Mouse (Mus musculus): ENCODE data around the gene Plcd3. TPM values are rescaled to one million over a fixed set of nuclear protein-coding genes. Genes with fewer than 3 reads are reported as not detected.

Plcd3 gene
- total RNA-seq, 2 experiments from 2014 or later, result 0.17 TPM; not detected in 1

DNA sequence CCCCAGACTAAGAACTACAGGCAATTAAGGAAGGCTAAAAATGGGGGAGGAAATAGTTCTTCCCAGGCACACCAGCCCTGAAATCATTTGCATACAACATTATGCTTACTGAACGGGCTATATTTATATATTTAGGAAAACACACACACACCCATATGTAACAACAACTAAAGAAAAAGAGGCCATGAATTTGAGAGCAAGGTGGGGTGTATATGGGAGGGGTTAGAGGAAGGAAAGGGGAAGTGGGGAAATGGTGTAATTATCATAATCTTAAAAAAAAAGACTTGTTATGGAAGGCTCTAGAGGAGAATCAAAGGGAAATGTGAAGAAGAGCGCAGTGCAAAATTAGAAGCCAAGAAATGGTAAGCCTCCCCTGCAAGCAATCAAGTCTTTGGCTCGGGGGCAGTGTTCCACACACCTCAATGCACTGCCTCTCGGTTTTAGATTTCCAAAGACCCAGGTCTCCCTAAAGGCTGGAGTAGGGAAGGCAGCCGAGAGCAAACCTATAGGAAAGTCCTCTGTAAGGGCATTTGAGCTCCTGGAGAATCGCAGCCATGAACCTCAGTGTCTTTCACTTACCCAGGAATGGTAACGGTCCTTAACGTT lies 73.8 kb downstream of the Plcd3 start:
- no peak for ATAC-seq (replicated peaks; ENCODE audit: poor library complexity)

DNA sequence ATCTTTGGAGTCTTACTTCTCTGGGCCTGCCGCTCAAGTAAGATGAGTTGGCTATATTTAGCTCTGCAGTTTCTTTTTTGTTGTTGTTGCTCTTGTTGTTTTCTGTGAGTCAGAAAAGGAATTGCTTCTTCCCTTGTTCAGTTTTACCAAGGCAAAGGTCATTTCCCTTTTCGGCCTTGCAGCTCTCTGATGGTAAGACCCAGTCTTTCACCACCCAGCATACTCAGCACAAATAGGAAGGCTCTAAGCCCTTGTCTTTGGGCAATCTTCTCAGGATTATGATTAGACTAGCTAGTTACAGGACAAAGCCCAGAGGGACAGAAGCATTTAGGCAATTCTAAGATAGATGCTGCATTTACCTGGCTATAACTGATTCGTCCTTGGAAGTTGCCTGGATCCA lies 74.6 kb downstream of the Plcd3 start:
- no peak for ATAC-seq (replicated peaks; ENCODE audit: poor library complexity)

DNA sequence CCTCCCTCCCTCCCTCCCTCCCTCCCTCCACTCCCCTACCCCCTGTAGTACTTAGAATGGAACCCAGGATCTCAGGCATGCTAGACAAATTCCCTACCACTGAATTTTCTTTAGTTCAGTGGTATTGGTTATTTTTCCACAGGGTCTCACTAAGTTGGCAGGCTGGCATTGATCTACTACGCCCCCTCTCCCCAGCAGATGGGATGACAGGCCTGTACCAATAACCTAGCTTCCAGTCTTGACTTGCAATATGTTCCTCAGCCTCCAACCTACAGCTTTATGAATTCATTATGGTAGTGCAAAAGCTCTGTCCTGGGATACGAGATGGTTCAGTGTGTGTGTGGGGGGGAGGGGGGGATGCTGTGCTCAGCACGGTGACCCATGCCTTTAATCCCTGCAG lies 77.5 kb downstream of the Plcd3 start:
- no peak for ATAC-seq (replicated peaks; ENCODE audit: poor library complexity)

- no peak for ATAC-seq (replicated peaks; ENCODE audit: poor library complexity)
Observed at GRCm38 (mm10) chr11:103020713-103021335, 80.6 kb downstream of the Plcd3 start.

Other genes starting within 250 kb of the Plcd3 start
- 117 and 130 TPM in 2 replicates for gene Eftud2, start 220.7 kb downstream of the Plcd3 start, total RNA-seq (2015)
- gene Eftud2, start 220.7 kb downstream of the Plcd3 start, total RNA-seq (2017), result 139 and 151 TPM in 2 replicates
- gene Ccdc103, start 220.5 kb downstream of the Plcd3 start, total RNA-seq (2015), result 0.12 TPM in 1 of 2 replicates, not detected in the other
- not detected in 2 replicates for gene Ccdc103, start 220.5 kb downstream of the Plcd3 start, total RNA-seq (2017)
- not detected in 2 replicates for gene Fam187a, start 216.5 kb downstream of the Plcd3 start, total RNA-seq (2015)
- not detected in 2 replicates for gene Fam187a, start 216.5 kb downstream of the Plcd3 start, total RNA-seq (2017)
- gene Gfap, start 200.7 kb downstream of the Plcd3 start, total RNA-seq (2015), result 0.10 TPM in 1 of 2 replicates, not detected in the other
- not detected in 2 replicates for gene Gfap, start 200.7 kb downstream of the Plcd3 start, total RNA-seq (2017)
- gene Kif18b, start 176.5 kb downstream of the Plcd3 start, total RNA-seq (2015), result 18.8 and 19.0 TPM in 2 replicates
- 18.9 and 20.5 TPM in 2 replicates for gene Kif18b, start 176.5 kb downstream of the Plcd3 start, total RNA-seq (2017)
- gene C1ql1, start 155.0 kb downstream of the Plcd3 start, total RNA-seq (2015), result not detected in 2 replicates
- not detected in 2 replicates for gene C1ql1, start 155.0 kb downstream of the Plcd3 start, total RNA-seq (2017)
- gene Nmt1, start 73.5 kb downstream of the Plcd3 start, total RNA-seq (2015), result 38.8 and 39.5 TPM in 2 replicates
- gene Nmt1, start 73.5 kb downstream of the Plcd3 start, total RNA-seq (2017), result 44.8 and 45.1 TPM in 2 replicates
- gene Dcakd, start 73.3 kb downstream of the Plcd3 start, total RNA-seq (2015), result 27.7 and 27.9 TPM in 2 replicates
- 17.5 and 24.2 TPM in 2 replicates for gene Dcakd, start 73.3 kb downstream of the Plcd3 start, total RNA-seq (2017)
- gene Acbd4, start within 50 bp of the Plcd3 start, total RNA-seq (2015), result 1.5 and 2.0 TPM in 2 replicates
- gene Acbd4, start within 50 bp of the Plcd3 start, total RNA-seq (2017), result 5.0 and 7.2 TPM in 2 replicates
- gene Hexim1, start 14.6 kb upstream of the Plcd3 start, total RNA-seq (2015), result 10.7 and 13.0 TPM in 2 replicates
- gene Hexim1, start 14.6 kb upstream of the Plcd3 start, total RNA-seq (2017), result 21.2 and 27.9 TPM in 2 replicates
- gene Hexim2, start 30.8 kb upstream of the Plcd3 start, total RNA-seq (2015), result 1.2 and 1.8 TPM in 2 replicates
- gene Hexim2, start 30.8 kb upstream of the Plcd3 start, total RNA-seq (2017), result 3.5 and 3.9 TPM in 2 replicates
- 74.3 and 76.3 TPM in 2 replicates for gene Fmnl1, start 69.4 kb upstream of the Plcd3 start, total RNA-seq (2015)
- 17.3 and 36.5 TPM in 2 replicates for gene Fmnl1, start 69.4 kb upstream of the Plcd3 start, total RNA-seq (2017)
- 0.32 TPM in 1 of 2 replicates, not detected in the other for gene 1700023F06Rik, start 106.9 kb upstream of the Plcd3 start, total RNA-seq (2015)
- not detected in 2 replicates for gene 1700023F06Rik, start 106.9 kb upstream of the Plcd3 start, total RNA-seq (2017)
- gene Spata32, start 116.8 kb upstream of the Plcd3 start, total RNA-seq (2015), result not detected in 2 replicates
- gene Spata32, start 116.8 kb upstream of the Plcd3 start, total RNA-seq (2017), result not detected in 2 replicates
- gene Map3k14, start 165.8 kb upstream of the Plcd3 start, total RNA-seq (2015), result 4.5 and 4.8 TPM in 2 replicates
- gene Map3k14, start 165.8 kb upstream of the Plcd3 start, total RNA-seq (2017), result 3.9 and 4.5 TPM in 2 replicates

Measured in megakaryocyte progenitor cell, adult 5-6 weeks (primary cell).